Comparison of ENCODE assay signal across 12 mouse cellular contexts in the genomic region with DNA sequence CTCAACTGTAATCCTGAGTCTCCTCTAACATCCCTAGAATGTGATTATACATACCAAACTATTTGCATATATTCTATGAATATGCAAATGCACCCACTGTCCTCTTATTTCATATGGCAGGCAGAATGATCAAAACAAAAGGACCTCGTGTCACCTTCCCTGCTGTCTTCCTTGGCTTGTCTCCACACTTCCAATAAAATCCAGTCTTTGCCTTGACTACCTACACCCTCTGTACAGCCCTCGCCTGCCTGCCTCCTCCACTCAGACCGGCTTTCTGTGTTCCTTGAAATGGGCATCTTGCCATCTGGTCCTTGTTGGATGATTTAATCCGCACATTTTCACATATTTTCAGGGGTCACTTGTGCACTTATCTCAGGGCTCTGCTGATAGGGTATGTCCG.
DNase-seq lines count a peak whose midpoint lies in the region; ATAC-seq and TF ChIP-seq lines count a peak whose summit lies in the region.
"Had no signal": no experiment of that assay in that cellular context is flagged by ENCODE, and none has a peak within 500 bp of the region (broad histone marks: within the 10 kb centered on the region; RNA-seq: fewer than 3 reads in every experiment).

No protein-coding gene starts in this region.

- H3K4me1 ChIP-seq in lung, embryonic 14.5 days (ENCODE audit: insufficient read depth), result no peaks in the 10 kb centered on the region
- no peaks in the 10 kb centered on the region for H3K4me1 ChIP-seq in lung, postnatal 0 days (ENCODE audit: insufficient read depth, low read depth, low read length)
- peaks cover 12% of the 10 kb centered on the region for H3K4me1 ChIP-seq in cerebellum, adult 2 months (ENCODE audit: control insufficient read depth, insufficient read depth, low read length)
- H3K4me1 ChIP-seq in forebrain, embryonic 16.5 days (replicated peaks; ENCODE audit: control insufficient read depth, insufficient read depth, low read length), result peaks cover 21% of the 10 kb centered on the region

- H3K4me2 ChIP-seq in lung, embryonic 14.5 days, result no peak overlapping the region
- H3K4me2 ChIP-seq in lung, postnatal 0 days (replicated peaks; ENCODE audit: low read depth, low read length), result no peak overlapping the region
- H3K4me2 ChIP-seq in forebrain, embryonic 16.5 days (ENCODE audit: low read length), result no peak overlapping the region
- H3K4me2 ChIP-seq: kidney, embryonic 15.5 days; liver, embryonic 11.5 days had no signal

- no peaks in the 10 kb centered on the region for H3K9me3 ChIP-seq in lung, embryonic 14.5 days (ENCODE audit: low read depth, low read length)
- no peaks in the 10 kb centered on the region for H3K9me3 ChIP-seq in lung, postnatal 0 days (ENCODE audit: low read length)
- H3K9me3 ChIP-seq in forebrain, embryonic 16.5 days (ENCODE audit: control insufficient read depth, low read length), result no peaks in the 10 kb centered on the region
- H3K9me3 ChIP-seq: kidney, embryonic 15.5 days had no signal

- no peaks in the 10 kb centered on the region for H3K36me3 ChIP-seq in lung, embryonic 14.5 days (ENCODE audit: insufficient read depth)
- H3K36me3 ChIP-seq in lung, postnatal 0 days (ENCODE audit: insufficient read depth, low read length), result no peaks in the 10 kb centered on the region
- no peaks in the 10 kb centered on the region for H3K36me3 ChIP-seq in forebrain, embryonic 16.5 days (ENCODE audit: control insufficient read depth, insufficient read depth)
- H3K36me3 ChIP-seq: kidney, embryonic 15.5 days had no signal

- TF ChIP-seq EP300 in lung, postnatal 0 days (IDR thresholded peaks at IDR 0.05), result no peak

- WGBS in lung, embryonic 14.5 days, result 47% methylated on average over 5 of the region's 5 CpGs
- 49% methylated on average over 5 of the region's 5 CpGs for whole genome bisulfite sequencing in lung, postnatal 0 days
- WGBS in cerebellum, adult 2 months, result 25% methylated on average over 5 of the region's 5 CpGs
- WGBS in forebrain, embryonic 16.5 days, result 25% methylated on average over 5 of the region's 5 CpGs

- no peak for TF ChIP-seq CTCF in lung, embryonic 14.5 days (IDR thresholded peaks at IDR 0.05; ENCODE audit: low read depth)
- TF ChIP-seq CTCF in lung, postnatal 0 days (IDR thresholded peaks at IDR 0.05), result no peak
- no peak for TF ChIP-seq CTCF in cerebellum, adult 2 months (IDR thresholded peaks at IDR 0.05; ENCODE audit: borderline replicate concordance, insufficient read depth, low read depth, low read length)

- TF ChIP-seq POLR2A in cerebellum, adult 2 months (IDR thresholded peaks at IDR 0.05; ENCODE audit: borderline replicate concordance, insufficient read depth, low read length), result no peak

- no peak for ATAC-seq in lung, embryonic 14.5 days (ENCODE audit: insufficient read depth)
- ATAC-seq in lung, postnatal 0 days, result no peak
- ATAC-seq in cerebellum, adult (ENCODE audit: insufficient number of reproducible peaks, low FRiP score, low TSS enrichment), result peak; percentile 70
- ATAC-seq in forebrain, embryonic 16.5 days, result peak; percentile 90
- no peak for ATAC-seq in megakaryocyte, adult 5-6 weeks (ENCODE audit: poor library complexity, severe bottlenecking)
- ATAC-seq: CD4-positive, CD25-positive, alpha-beta regulatory T cell, adult 4 months had no signal

- H3K27me3 ChIP-seq in lung, embryonic 14.5 days (ENCODE audit: insufficient read depth, low read length), result no peaks in the 10 kb centered on the region
- H3K27me3 ChIP-seq in lung, postnatal 0 days (replicated peaks; ENCODE audit: insufficient read depth, low read length), result no peaks in the 10 kb centered on the region
- no peaks in the 10 kb centered on the region for H3K27me3 ChIP-seq in cerebellum, adult 2 months (ENCODE audit: control insufficient read depth, insufficient read depth, low read length)
- H3K27me3 ChIP-seq in forebrain, embryonic 16.5 days (replicated peaks; ENCODE audit: control insufficient read depth, insufficient read depth, low read length), result no peaks in the 10 kb centered on the region
- H3K27me3 ChIP-seq: kidney, embryonic 15.5 days had no signal

- no peak overlapping the region for H3K4me3 ChIP-seq in lung, embryonic 14.5 days (ENCODE audit: low read depth, low read length)
- no peak overlapping the region for H3K4me3 ChIP-seq in lung, postnatal 0 days (ENCODE audit: low read depth, low read length)
- no peak overlapping the region for H3K4me3 ChIP-seq in cerebellum, adult 2 months (replicated peaks; ENCODE audit: insufficient read depth, low read depth, low read length)
- H3K4me3 ChIP-seq in forebrain, embryonic 16.5 days (replicated peaks; ENCODE audit: low read length), result no peak overlapping the region
- H3K4me3 ChIP-seq: kidney, embryonic 15.5 days had no signal

- H3K27ac ChIP-seq in lung, embryonic 14.5 days (ENCODE audit: low read depth), result no peak overlapping the region
- H3K27ac ChIP-seq in lung, postnatal 0 days (ENCODE audit: low read length), result no peak overlapping the region
- H3K27ac ChIP-seq in cerebellum, adult 2 months (ENCODE audit: insufficient read depth, low read length), result no peak overlapping the region
- H3K27ac ChIP-seq in forebrain, embryonic 16.5 days (ENCODE audit: low read length), result no peak overlapping the region
- H3K27ac ChIP-seq: kidney, embryonic 15.5 days had no signal

- H3K9ac ChIP-seq in lung, embryonic 14.5 days, result no peak overlapping the region
- H3K9ac ChIP-seq in lung, postnatal 0 days (replicated peaks; ENCODE audit: low read depth), result no peak overlapping the region
- H3K9ac ChIP-seq in forebrain, embryonic 16.5 days (replicated peaks; ENCODE audit: low read depth, low read length), result no peak overlapping the region
- H3K9ac ChIP-seq: kidney, embryonic 15.5 days had no signal

- DNase-seq in lung, embryonic 14.5 days, result peak; percentile 6
- no peak for DNase-seq in lung, postnatal 0 days (ENCODE audit: low spot score)
- DNase-seq in cerebellum, adult 2 months, result peak; percentile 47 to 73
- no peak for DNase-seq in urinary bladder, postnatal 14 days (ENCODE audit: low spot score)
- DNase-seq: gastrocnemius, postnatal 36 days; lung, postnatal 10 days had no signal

Comparison
In these comparisons a context has a peak if more than half of its experiments do, and no peak if none do; other contexts are left out.
1. DNase-seq: peak in lung, embryonic 14.5 days (single experiment) and cerebellum, adult 2 months (2 of 2); none in lung, postnatal 0 days (single experiment) and urinary bladder, postnatal 14 days (single experiment).
2. ATAC-seq: peak in cerebellum, adult (single experiment) and forebrain, embryonic 16.5 days (single experiment); none in lung, embryonic 14.5 days (single experiment), lung, postnatal 0 days (single experiment) and megakaryocyte, adult 5-6 weeks (single experiment).